In genomic region chr13:52352576-52352975, GRCm38 (mm10) we compare ENCODE assay signal across 9 mouse cellular contexts.
DNase-seq lines count a peak whose midpoint lies in the region; ATAC-seq lines count a peak whose summit lies in the region.
"Had no signal": no experiment of that assay in that cellular context is flagged by ENCODE, and none has a peak within 500 bp of the region (broad histone marks: within the 10 kb centered on the region; RNA-seq: fewer than 3 reads in every experiment).

No protein-coding gene starts in this region.

- no peak overlapping the region for H3K9ac ChIP-seq in midbrain, embryonic 11.5 days (ENCODE audit: low read length)
- no peak overlapping the region for H3K9ac ChIP-seq in midbrain, embryonic 16.5 days (ENCODE audit: low read depth, low read length)
- H3K9ac ChIP-seq: embryonic facial prominence, embryonic 13.5 days had no signal

- DNase-seq in gastrocnemius, adult 18-20 months (ENCODE audit: low spot score), result peak; percentile 4
- DNase-seq in gastrocnemius, postnatal 36 days, result no peak
- DNase-seq in midbrain, embryonic 11.5 days (ENCODE audit: low spot score, missing footprints), result peak; percentile 90
- peak; percentile 13 for DNase-seq in c-Kit-negative CD71-positive TER-119-positive erythroid progenitor cells, embryonic 14.5 days (ENCODE audit: low read depth, low spot score)
- DNase-seq in left cerebral cortex, postnatal 25 days (ENCODE audit: low spot score in 2 of 2), result no peak

- no peaks in the 10 kb centered on the region for H3K9me3 ChIP-seq in midbrain, embryonic 11.5 days (ENCODE audit: control insufficient read depth, low read length)
- peaks cover 6% of the 10 kb centered on the region for H3K9me3 ChIP-seq in midbrain, embryonic 16.5 days (replicated peaks; ENCODE audit: control insufficient read depth, low read length, poor library complexity, severe bottlenecking)
- H3K9me3 ChIP-seq: embryonic facial prominence, embryonic 13.5 days had no signal

- H3K4me3 ChIP-seq in midbrain, embryonic 11.5 days (ENCODE audit: low read depth, low read length), result no peak overlapping the region
- H3K4me3 ChIP-seq in midbrain, embryonic 16.5 days (ENCODE audit: low read depth, low read length), result no peak overlapping the region
- H3K4me3 ChIP-seq: embryonic facial prominence, embryonic 13.5 days had no signal

- WGBS in midbrain, embryonic 11.5 days, result 81% methylated on average over 4 of the region's 4 CpGs
- 85% methylated on average over 4 of the region's 4 CpGs for WGBS in midbrain, embryonic 16.5 days

- ATAC-seq in midbrain, embryonic 11.5 days (ENCODE audit: low FRiP score), result no peak
- no peak for ATAC-seq in midbrain, embryonic 16.5 days
- 0 out of 2 replicates have a peak, but pooled peaks have one; percentile 29 for ATAC-seq in megakaryocyte progenitor cell, adult 5-6 weeks (replicated peaks; ENCODE audit: poor library complexity)
- no peak for ATAC-seq in monocyte, adult 5-6 weeks (replicated peaks; ENCODE audit: insufficient number of reproducible peaks, low FRiP score, low TSS enrichment, poor library complexity, severe bottlenecking)

- H3K27me3 ChIP-seq in midbrain, embryonic 11.5 days (ENCODE audit: control insufficient read depth, insufficient read depth, low read length), result no peaks in the 10 kb centered on the region
- H3K27me3 ChIP-seq in midbrain, embryonic 16.5 days (ENCODE audit: control insufficient read depth, insufficient read depth, low read depth, low read length), result no peaks in the 10 kb centered on the region
- H3K27me3 ChIP-seq: embryonic facial prominence, embryonic 13.5 days had no signal

- no peak overlapping the region for H3K27ac ChIP-seq in midbrain, embryonic 11.5 days (ENCODE audit: low read depth, low read length)
- no peak overlapping the region for H3K27ac ChIP-seq in midbrain, embryonic 16.5 days (ENCODE audit: low read length)
- H3K27ac ChIP-seq: embryonic facial prominence, embryonic 13.5 days had no signal

- H3K36me3 ChIP-seq in midbrain, embryonic 11.5 days (ENCODE audit: control insufficient read depth, insufficient read depth, low read length), result no peaks in the 10 kb centered on the region
- H3K36me3 ChIP-seq in midbrain, embryonic 16.5 days (ENCODE audit: control insufficient read depth, insufficient read depth, low read length), result no peaks in the 10 kb centered on the region
- H3K36me3 ChIP-seq: embryonic facial prominence, embryonic 13.5 days had no signal

- no peaks in the 10 kb centered on the region for H3K4me1 ChIP-seq in midbrain, embryonic 11.5 days (ENCODE audit: control insufficient read depth, insufficient read depth, low read length)
- no peaks in the 10 kb centered on the region for H3K4me1 ChIP-seq in midbrain, embryonic 16.5 days (ENCODE audit: control insufficient read depth, insufficient read depth, low read length)
- H3K4me1 ChIP-seq: embryonic facial prominence, embryonic 13.5 days had no signal

- H3K4me2 ChIP-seq in midbrain, embryonic 11.5 days, result no peak overlapping the region
- H3K4me2 ChIP-seq in midbrain, embryonic 16.5 days (ENCODE audit: low read length), result no peak overlapping the region
- H3K4me2 ChIP-seq: embryonic facial prominence, embryonic 13.5 days had no signal

- intact Hi-C loops in gastrocnemius, postnatal 36 days (cut with DNase I), result no loop called here
- intact Hi-C loops in left cerebral cortex, postnatal 25 days (cut with DNase I), result no loop called here

Comparison
In these comparisons a context has a peak if more than half of its experiments do, and no peak if none do; other contexts are left out.
1. DNase-seq: peak in gastrocnemius, adult 18-20 months (single experiment), midbrain, embryonic 11.5 days (single experiment) and c-Kit-negative CD71-positive TER-119-positive erythroid progenitor cells, embryonic 14.5 days (single experiment); none in gastrocnemius, postnatal 36 days (0 of 2) and left cerebral cortex, postnatal 25 days (0 of 2).